16 mouse cellular contexts compared by ENCODE assay signal in the genomic region with DNA sequence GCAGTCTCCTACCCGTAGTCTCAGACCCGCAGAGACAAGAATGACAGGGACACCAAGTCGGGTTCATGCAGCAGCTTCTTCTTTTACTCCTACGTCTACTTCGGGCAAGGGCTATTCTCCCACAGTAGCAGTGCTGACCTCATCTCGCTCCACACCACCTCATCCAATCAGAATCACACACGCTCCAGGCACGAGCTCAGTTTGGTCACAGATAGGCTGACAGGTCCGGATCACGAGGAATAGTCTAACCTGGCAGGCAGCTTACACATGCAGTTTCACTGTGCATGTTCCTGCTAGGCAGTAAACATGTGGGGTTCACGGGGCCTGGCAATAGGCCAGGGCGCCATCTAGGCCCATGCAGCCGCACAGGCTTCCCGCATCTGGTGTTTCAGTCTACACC.
"Had no signal": no experiment of that assay in that cellular context is flagged by ENCODE, and none has a peak within 500 bp of the region (broad histone marks: within the 10 kb centered on the region; RNA-seq: fewer than 3 reads in every experiment).

No protein-coding gene starts in this region.

- DNase-seq: liver, postnatal 0 days; lung, adult 2 months; lung, postnatal 14 days; lung, postnatal 36 days; right cerebral cortex, postnatal 14 days; thymus, adult 2 months; thymus, postnatal 25 days; thymus, postnatal 4 days had no signal

- H3K4me1 ChIP-seq: lung, embryonic 15.5 days; megakaryocyte, embryonic 14.5 days; midbrain, embryonic 13.5 days; midbrain, embryonic 15.5 days; neural tube, embryonic 12.5 days; stomach, embryonic 15.5 days had no signal

- H3K27ac ChIP-seq: lung, embryonic 15.5 days; macrophage; midbrain, embryonic 13.5 days; midbrain, embryonic 15.5 days; neural tube, embryonic 12.5 days; stomach, embryonic 15.5 days; stomach, postnatal 0 days had no signal

- H3K4me3 ChIP-seq: lung, embryonic 15.5 days; megakaryocyte, embryonic 14.5 days; midbrain, embryonic 13.5 days; midbrain, embryonic 15.5 days; neural tube, embryonic 12.5 days; stomach, embryonic 15.5 days had no signal

- H3K9me3 ChIP-seq: lung, embryonic 15.5 days; midbrain, embryonic 13.5 days; midbrain, embryonic 15.5 days; neural tube, embryonic 12.5 days; stomach, embryonic 15.5 days had no signal

- H3K36me3 ChIP-seq: lung, embryonic 15.5 days; midbrain, embryonic 13.5 days; midbrain, embryonic 15.5 days; neural tube, embryonic 12.5 days; stomach, embryonic 15.5 days had no signal

- H3K27me3 ChIP-seq: lung, embryonic 15.5 days; megakaryocyte, embryonic 14.5 days; midbrain, embryonic 13.5 days; midbrain, embryonic 15.5 days; neural tube, embryonic 12.5 days; stomach, embryonic 15.5 days had no signal
